Mouse (Mus musculus): ENCODE results near the gene Ccdc167.

GRCm38 (mm10) chr17:29700573-29700972 is 16.3 kb downstream of the Ccdc167 start:
- no peak for TF ChIP-seq POLR2A (IDR thresholded peaks at IDR 0.05; ENCODE audit: extremely low read depth, insufficient read depth, low read length)
- TF ChIP-seq CTCF (IDR thresholded peaks at IDR 0.05; ENCODE audit: extremely low read depth, insufficient read depth, low read length): no peak

All from cortical plate, adult 2 months (tissue).